Mouse (Mus musculus): ENCODE results near the gene AI593442. TPM values are rescaled to one million over a fixed set of nuclear protein-coding genes. Genes with fewer than 3 reads are reported as not detected.
A peak's percentile ranks its signal among the peaks of the same experiment; 100 is the strongest.

AI593442 gene
- total RNA-seq (2021) = 100 to 1,000 TPM; 158 to 187 TPM

- intact Hi-C loops (cut with DNase I) = loop anchor here (2.0 to 10.0 kb wide), 8 partner anchors 59 to 538 kb away; no protein-coding TSS in a partner anchor
- DNase-seq (ENCODE audit: low spot score in 2 of 2) = peak; percentile 76 to 87
Measured at GRCm38 (mm10) chr9:52679362-52679947, at the start of gene AI593442. TSS of gene AI593442 (minus strand) at chr9:52679780.

DNA sequence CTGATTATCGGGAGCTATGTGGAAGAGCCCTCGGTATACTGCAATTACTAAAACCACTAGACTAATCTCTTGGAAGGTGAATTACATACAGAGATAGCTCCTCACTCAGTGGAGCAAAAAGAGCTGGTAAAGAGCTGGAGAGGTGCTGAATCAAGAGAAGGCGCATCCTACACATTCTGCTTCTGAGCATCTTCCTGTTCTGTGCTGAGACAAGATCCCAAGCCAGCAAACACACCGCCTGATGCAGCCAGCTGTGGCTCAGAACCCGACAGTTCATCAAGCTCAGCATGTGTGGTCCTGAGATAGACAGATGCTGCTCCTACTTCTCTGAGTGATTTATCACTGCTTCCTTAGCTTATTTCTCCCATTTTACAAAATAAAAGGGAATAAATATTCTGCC lies 49.2 kb upstream of the AI593442 start:
- intact Hi-C loops (cut with DNase I) = no loop called here
- DNase-seq (ENCODE audit: low spot score in 2 of 2) = peak in 1 of 2 experiments; percentile 60

DNA sequence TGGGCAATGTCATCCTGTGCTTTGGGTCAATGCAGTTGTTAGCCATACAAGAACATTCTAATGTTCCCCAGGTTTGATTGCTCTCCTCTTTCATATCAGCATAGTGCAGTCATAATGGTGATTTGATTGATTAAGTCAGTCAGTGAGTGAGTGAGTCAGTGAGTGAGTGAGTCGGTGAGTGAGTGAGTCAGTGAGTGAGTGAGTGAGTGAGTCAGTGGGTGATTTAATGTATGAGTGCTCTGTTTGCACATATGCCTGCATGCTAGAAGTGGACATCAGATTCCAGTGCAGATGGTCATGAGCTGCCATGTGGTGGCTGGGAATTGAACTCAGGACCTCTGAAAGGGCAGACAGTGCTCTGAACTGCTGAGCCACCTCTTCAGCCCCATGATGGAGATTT lies 43.0 kb upstream of the AI593442 start:
- DNase-seq (ENCODE audit: low spot score in 2 of 2) = no peak
- intact Hi-C loops (cut with DNase I) = no loop called here

DNA sequence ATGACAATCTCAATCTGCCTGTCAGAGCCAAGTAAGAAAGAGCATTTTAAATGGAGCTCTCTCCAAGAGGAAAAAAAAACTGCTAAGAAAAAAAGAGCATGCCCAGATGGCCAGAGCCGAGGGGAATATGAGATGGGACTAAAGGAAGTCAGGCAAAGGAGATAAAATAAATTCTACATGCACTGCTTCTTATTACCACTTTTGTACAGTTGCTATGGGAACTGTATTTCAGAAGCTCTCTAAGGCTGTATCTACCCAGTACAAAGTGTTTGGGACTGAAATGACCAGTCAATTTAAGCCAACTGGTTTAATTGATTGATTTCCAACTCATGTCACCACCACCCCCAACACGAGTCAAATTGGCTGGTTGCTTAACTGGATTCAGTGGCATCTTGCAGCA lies 40.0 kb upstream of the AI593442 start:
- intact Hi-C loops (cut with DNase I) = no loop called here
- DNase-seq (ENCODE audit: low spot score in 2 of 2) = peak in 1 of 2 experiments; percentile 49

DNA sequence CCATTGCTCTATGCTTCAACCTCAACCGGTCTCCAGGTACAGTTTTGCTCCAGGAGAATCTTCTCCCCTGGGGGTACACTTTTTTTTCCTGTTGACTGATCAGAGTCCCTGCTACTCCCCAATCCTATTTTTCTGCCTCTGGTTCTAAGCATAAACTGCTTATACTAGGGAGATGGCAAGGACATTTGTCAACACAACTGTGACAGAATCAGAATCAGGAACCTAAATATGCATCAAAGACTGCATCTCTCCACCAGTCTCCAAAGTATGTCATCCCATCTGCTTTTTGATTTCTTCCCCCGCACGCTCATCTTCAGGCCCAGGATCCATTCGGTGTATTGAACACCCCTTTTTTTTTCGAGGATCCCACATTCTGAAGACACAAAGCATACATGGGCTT lies 456 bp upstream of the AI593442 start:
- intact Hi-C loops (cut with DNase I) = no loop called here

GRCm38 (mm10) chr9:52678839-52679215 lies 753 bp downstream of the AI593442 start:
- intact Hi-C loops (cut with DNase I) = loop anchor here (2.0 to 10.0 kb wide), 8 partner anchors 60 to 538 kb away; no protein-coding TSS in a partner anchor
- DNase-seq (ENCODE audit: low spot score in 2 of 2) = no peak

More for the DNA sequence above, 456 bp upstream of the AI593442 start:
- peak in 1 of 2 experiments; percentile 69 for DNase-seq (ENCODE audit: low spot score in 2 of 2)

GRCm38 (mm10) chr9:52678179-52678838 lies 1.3 kb downstream of the AI593442 start:
- peak; percentile 53 to 55 for DNase-seq (ENCODE audit: low spot score in 2 of 2)
- intact Hi-C loops (cut with DNase I) = loop anchor here (2.0 to 10.0 kb wide), 8 partner anchors 60 to 539 kb away; no protein-coding TSS in a partner anchor

GRCm38 (mm10) chr9:52676587-52676986 lies 3.0 kb downstream of the AI593442 start:
- intact Hi-C loops (cut with DNase I) = loop anchor here (5.0 to 10.0 kb wide), 6 partner anchors 106 to 541 kb away; no protein-coding TSS in a partner anchor
- DNase-seq (ENCODE audit: low spot score in 2 of 2) = no peak

DNA sequence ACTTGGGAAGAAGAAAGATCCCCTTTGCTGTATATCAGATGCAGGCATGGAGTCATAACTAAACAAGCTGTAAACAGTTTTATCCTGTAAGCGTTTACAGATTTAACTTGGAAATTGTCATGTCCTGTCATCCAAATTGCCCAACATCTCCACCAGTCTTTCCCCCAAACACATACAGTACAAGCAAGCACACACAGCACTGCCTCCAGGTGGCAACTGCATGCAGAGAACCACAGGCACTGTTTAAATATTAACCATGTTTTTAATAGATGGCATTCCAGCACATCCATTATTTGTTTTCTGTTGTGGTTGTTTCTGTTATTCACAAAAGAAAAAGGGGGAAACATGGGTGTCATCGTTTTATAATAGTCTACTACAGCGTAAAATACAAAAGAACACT lies 3.6 kb downstream of the AI593442 start:
- peak in 1 of 2 experiments; percentile 42 for DNase-seq (ENCODE audit: low spot score in 2 of 2)
- intact Hi-C loops (cut with DNase I) = loop anchor here (2.0 to 10.0 kb wide), 7 partner anchors 106 to 541 kb away; no protein-coding TSS in a partner anchor

- intact Hi-C loops (cut with DNase I) = no loop called here
- peak in 1 of 2 experiments; percentile 92 for DNase-seq (ENCODE audit: low spot score in 2 of 2)
Measured at GRCm38 (mm10) chr9:52661422-52661821, 18.2 kb downstream of the AI593442 start.

GRCm38 (mm10) chr9:52650341-52650951 lies 29.1 kb downstream of the AI593442 start:
- intact Hi-C loops (cut with DNase I) = no loop called here
- no peak for DNase-seq (ENCODE audit: low spot score in 2 of 2)

DNA sequence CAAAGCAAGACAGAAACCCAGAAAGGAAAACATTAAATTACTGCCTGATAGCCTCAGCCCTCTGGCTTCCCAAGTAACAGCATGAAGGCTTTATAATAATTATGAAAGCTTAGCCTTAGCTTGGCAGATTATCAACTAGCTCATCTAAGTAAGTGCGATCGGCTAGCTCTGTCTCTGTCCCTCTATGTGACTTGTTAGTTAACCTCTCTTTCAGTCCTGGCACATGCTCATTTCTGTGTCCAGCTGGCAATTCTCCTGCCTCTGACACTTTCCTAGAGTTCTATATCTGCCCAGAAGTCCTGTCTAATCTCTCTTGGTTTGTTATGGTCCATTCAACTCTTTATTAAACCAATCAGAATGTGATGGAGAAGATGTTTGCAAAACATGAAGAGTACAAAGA lies 34.3 kb downstream of the AI593442 start:
- intact Hi-C loops (cut with DNase I) = no loop called here
- no peak for DNase-seq (ENCODE audit: low spot score in 2 of 2)

- intact Hi-C loops (cut with DNase I) = no loop called here
- peak in 1 of 2 experiments; percentile 24 for DNase-seq (ENCODE audit: low spot score in 2 of 2)
Measured at GRCm38 (mm10) chr9:52644626-52645025, 35.0 kb downstream of the AI593442 start.

- intact Hi-C loops (cut with DNase I) = no loop called here
- peak in 1 of 2 experiments; percentile 16 for DNase-seq (ENCODE audit: low spot score in 2 of 2)
Measured at GRCm38 (mm10) chr9:52644156-52644555, 35.4 kb downstream of the AI593442 start.

DNA sequence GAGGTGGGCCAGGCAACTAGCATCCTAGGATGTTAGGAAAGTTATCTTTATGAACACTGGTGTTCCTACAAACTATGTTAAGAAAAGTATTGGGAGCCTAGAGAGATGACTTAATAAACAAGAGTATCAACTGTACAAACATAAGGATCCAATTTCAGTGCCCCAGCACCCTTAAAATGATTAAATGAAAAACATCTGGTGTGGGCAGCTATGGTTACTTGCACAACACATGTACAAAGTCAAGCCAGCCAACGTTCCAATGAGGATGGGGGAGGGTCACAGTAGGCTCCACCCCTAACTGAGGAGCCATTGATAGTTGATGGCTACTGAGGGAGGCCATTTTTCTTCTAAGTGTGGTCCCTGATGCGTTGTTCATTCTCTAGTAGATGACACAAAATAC lies 43.6 kb downstream of the AI593442 start:
- intact Hi-C loops (cut with DNase I) = no loop called here
- no peak for DNase-seq (ENCODE audit: low spot score in 2 of 2)

DNA sequence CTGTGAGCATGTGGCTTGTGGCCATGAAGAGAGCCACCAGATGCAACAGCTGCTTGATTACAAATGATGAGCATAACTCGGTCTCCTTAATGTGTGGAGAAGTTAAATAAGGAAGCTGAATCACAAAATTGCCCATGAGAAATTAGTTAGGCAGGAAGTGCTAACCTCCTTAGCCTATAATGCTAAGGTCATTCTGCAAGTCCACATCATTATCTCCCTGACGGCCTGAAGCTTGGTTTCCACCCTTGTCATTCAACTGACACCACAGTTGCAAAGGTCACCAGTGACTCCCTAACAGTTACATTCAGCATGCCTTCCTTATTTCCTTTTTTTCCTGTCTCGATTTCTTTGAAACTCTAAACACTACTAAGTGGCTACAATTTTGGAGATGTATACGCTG lies 55.7 kb downstream of the AI593442 start:
- intact Hi-C loops (cut with DNase I) = no loop called here
- DNase-seq (ENCODE audit: low spot score in 2 of 2) = no peak
